In genomic region chrX:93288339-93288738, GRCm38 (mm10) we compare ENCODE assay signal across 8 mouse cellular contexts. TPM values are rescaled to one million over a fixed set of nuclear protein-coding genes. Genes with fewer than 3 reads are reported as not detected.
DNase-seq lines count a peak whose midpoint lies in the region; ATAC-seq and TF ChIP-seq lines count a peak whose summit lies in the region.

No protein-coding gene starts in this region.

- no peaks in the 10 kb centered on the region for H3K9me3 ChIP-seq in embryonic facial prominence, embryonic 12.5 days
- no peaks in the 10 kb centered on the region for H3K9me3 ChIP-seq in intestine, embryonic 15.5 days
- H3K9me3 ChIP-seq in neural tube, embryonic 12.5 days, result no peaks in the 10 kb centered on the region

- peak overlapping the region; percentile 48 for H3K4me2 ChIP-seq in embryonic facial prominence, embryonic 12.5 days (replicated peaks)
- peak overlapping the region; percentile 58 for H3K4me2 ChIP-seq in intestine, embryonic 15.5 days (replicated peaks)
- peak overlapping the region; percentile 58 for H3K4me2 ChIP-seq in neural tube, embryonic 12.5 days (replicated peaks)

- no peak for TF ChIP-seq CTCF in layer of hippocampus, adult 2 months (conservative IDR thresholded peaks at IDR 0.05)

- ATAC-seq in embryonic facial prominence, embryonic 12.5 days (ENCODE audit: insufficient number of reproducible peaks, insufficient read depth, low FRiP score, low TSS enrichment), result no peak
- no peak for ATAC-seq in intestine, embryonic 15.5 days
- ATAC-seq in neural tube, embryonic 12.5 days (ENCODE audit: low FRiP score, low read depth), result 0 out of 2 replicates have a peak, but pooled peaks have one; percentile 31

- DNase-seq in layer of hippocampus, adult 2 months (ENCODE audit: low spot score in 2 of 2), result no peak
- no peak for DNase-seq in layer of hippocampus, adult 9-10 months (ENCODE audit: low spot score)
- no peak for DNase-seq in layer of hippocampus, postnatal 14 days (ENCODE audit: low spot score in 2 of 2)
- DNase-seq in adrenal gland, postnatal 36 days, result no peak
- DNase-seq in adrenal gland, postnatal 10 days, result no peak

- no peaks in the 10 kb centered on the region for H3K4me1 ChIP-seq in embryonic facial prominence, embryonic 12.5 days
- H3K4me1 ChIP-seq in intestine, embryonic 15.5 days (replicated peaks), result 0 out of 2 replicates have a peak, but pooled peaks cover 5% of the 10 kb centered on the region
- H3K4me1 ChIP-seq in neural tube, embryonic 12.5 days, result peaks cover 6% of the 10 kb centered on the region; the same call in 1 of the 2 replicates

- no peaks in the 10 kb centered on the region for H3K36me3 ChIP-seq in embryonic facial prominence, embryonic 12.5 days
- no peaks in the 10 kb centered on the region for H3K36me3 ChIP-seq in intestine, embryonic 15.5 days
- H3K36me3 ChIP-seq in neural tube, embryonic 12.5 days, result no peaks in the 10 kb centered on the region

- H3K4me3 ChIP-seq in layer of hippocampus, adult 2 months, result peak overlapping the region; percentile 46; the same call in 1 of the 2 replicates
- peak overlapping the region; percentile 28; the same call in 1 of the 2 replicates for H3K4me3 ChIP-seq in embryonic facial prominence, embryonic 12.5 days
- H3K4me3 ChIP-seq in intestine, embryonic 15.5 days (replicated peaks), result peak overlapping the region; percentile 29
- H3K4me3 ChIP-seq in neural tube, embryonic 12.5 days, result peak overlapping the region; percentile 32

- H3K27ac ChIP-seq in layer of hippocampus, adult 2 months, result no peak overlapping the region; the same call in 1 of the 2 replicates
- H3K27ac ChIP-seq in embryonic facial prominence, embryonic 12.5 days, result no peak overlapping the region
- no peak overlapping the region for H3K27ac ChIP-seq in intestine, embryonic 15.5 days
- no peak overlapping the region for H3K27ac ChIP-seq in neural tube, embryonic 12.5 days

- WGBS in embryonic facial prominence, embryonic 12.5 days, result 16% methylated on average over 34 of the region's 37 CpGs
- WGBS in intestine, embryonic 15.5 days, result 22% methylated on average over 20 of the region's 37 CpGs
- 17% methylated on average over 27 of the region's 37 CpGs for WGBS in neural tube, embryonic 12.5 days

- peaks cover 69% of the 10 kb centered on the region for H3K27me3 ChIP-seq in embryonic facial prominence, embryonic 12.5 days
- peaks cover 67% of the 10 kb centered on the region for H3K27me3 ChIP-seq in intestine, embryonic 15.5 days (replicated peaks)
- H3K27me3 ChIP-seq in neural tube, embryonic 12.5 days (replicated peaks), result peaks cover 70% of the 10 kb centered on the region

- no peak overlapping the region for H3K9ac ChIP-seq in embryonic facial prominence, embryonic 12.5 days
- no peak overlapping the region for H3K9ac ChIP-seq in intestine, embryonic 15.5 days
- no peak overlapping the region for H3K9ac ChIP-seq in neural tube, embryonic 12.5 days

RNA-seq across cellular contexts. Expression of gene Arx, which starts 2.1 kb away (rescaled TPM):
- 10 to 100 TPM; 18.3 to 19.3 TPM for total RNA-seq in layer of hippocampus, adult 2 months (2021)
- 1.0 and 1.5 TPM in 2 replicates for polyA plus RNA-seq in embryonic facial prominence, embryonic 12.5 days (2016; fragmentation: Nextera tagmentation; extraction: Ambion mirVana)
- 0.53 and 0.63 TPM in 2 replicates for polyA plus RNA-seq in intestine, embryonic 15.5 days (2015; fragmentation: Nextera tagmentation; extraction: Ambion mirVana)
- 1.8 and 2.9 TPM in 2 replicates for polyA plus RNA-seq in neural tube, embryonic 12.5 days (2016; fragmentation: Nextera tagmentation; extraction: Ambion mirVana)
- total RNA-seq in layer of hippocampus, postnatal 14 days (2021), result 10 to 100 TPM; 14.8 to 16.8 TPM
- under 1 TPM; 0.13 to 0.17 TPM for total RNA-seq in adrenal gland, postnatal 36 days (2021)
- under 1 TPM; 0.21 to 0.24 TPM for total RNA-seq in adrenal gland, postnatal 10 days (2021)

Comparison
In these comparisons a context has a peak if more than half of its experiments do, and no peak if none do; other contexts are left out.
1. RNA of gene Arx, which starts 2.1 kb away (total RNA-seq): 18.3 to 19.3 TPM in layer of hippocampus, adult 2 months and 14.8 to 16.8 TPM in layer of hippocampus, postnatal 14 days; 0.21 to 0.24 TPM in adrenal gland, postnatal 10 days and 0.13 to 0.17 TPM in adrenal gland, postnatal 36 days; every median in the first group is over 10 times any median in the second.
2. Peak in every context shown above with its lines, with median percentiles within 50 percentile points of each other: H3K4me3 ChIP-seq and H3K4me2 ChIP-seq.